Mouse (Mus musculus): ENCODE results near the gene Sardh.

- TF ChIP-seq CTCF (IDR thresholded peaks at IDR 0.05; ENCODE audit: low read depth, low read length) (no peak), POLR2AphosphoS5 (IDR thresholded peaks at IDR 0.05; ENCODE audit: insufficient replicate concordance, low read depth, low read length) (no peak), GATA2 (IDR thresholded peaks at IDR 0.05; ENCODE audit: borderline replicate concordance, low read depth, low read length) (no peak), TAL1 (conservative IDR thresholded peaks at IDR 0.05; ENCODE audit: low read depth, low read length) (no peak)
These were observed 48.7 kb upstream of the Sardh start for GRCm38 (mm10) chr2:27296656-27297406.
